Mouse (Mus musculus) heart, adult 8-10 months (tissue): ENCODE measurements around the gene Nav3. TPM values are rescaled to one million over a fixed set of nuclear protein-coding genes. Genes with fewer than 3 reads are reported as not detected.

Source experiments
- DNase-seq: peaks from one replicate; pipeline ENCODE4 v3.0.0; 2022; ENCODE audit warnings: low spot score
- total RNA-seq, 4 experiments: library from RNA; stranded (reverse); gene quantifications; 2 replicates each; pipeline ENCODE4 v1.2.4; 2022

The Nav3 gene
- total RNA-seq, 4 experiments from 2014 or later, result 2.4 to 4.8 (median 3.4) TPM

DNA sequence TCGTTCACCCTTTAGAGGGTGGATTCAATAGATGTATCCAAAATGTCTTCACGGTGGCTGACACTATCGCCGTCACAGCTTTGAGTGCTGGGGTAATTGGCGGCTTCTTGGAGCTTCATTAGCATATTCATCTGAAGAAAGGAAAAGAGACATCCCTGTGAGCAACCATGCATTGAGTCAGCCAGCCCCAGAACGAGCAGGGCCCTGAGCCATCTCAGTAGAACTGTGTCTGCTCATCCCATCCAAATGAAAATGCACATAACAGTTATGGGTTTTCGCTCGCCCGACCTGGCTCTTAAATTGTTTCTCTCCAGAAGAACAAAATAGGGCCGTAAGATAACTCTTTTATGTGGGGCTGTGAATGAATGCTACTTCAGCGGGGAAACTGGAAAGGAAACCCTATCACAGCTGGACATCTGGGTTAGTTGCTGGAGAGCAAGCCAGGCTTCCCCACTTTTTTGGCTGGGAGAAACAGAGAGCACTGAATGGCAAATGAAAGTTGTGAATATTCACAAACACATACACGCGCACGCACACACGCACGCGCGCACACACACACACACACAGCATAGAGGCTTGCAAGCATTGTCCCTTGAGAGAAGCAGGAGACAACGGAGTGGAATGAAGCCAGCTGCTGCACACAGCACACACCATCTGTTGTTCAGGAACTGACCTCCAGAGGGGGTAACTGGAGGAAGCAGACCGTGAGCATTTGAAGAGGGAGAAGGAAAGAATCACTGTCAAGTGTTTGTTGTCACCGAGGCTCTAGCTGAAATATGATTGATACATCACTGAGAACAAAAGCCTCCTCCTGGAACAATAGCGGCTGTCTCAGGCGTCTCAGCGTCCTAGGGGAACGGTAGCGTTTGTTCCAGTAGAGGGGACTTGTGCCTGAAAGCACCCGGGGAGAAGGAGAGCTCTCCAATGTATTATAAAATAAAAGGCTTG, 771.6 kb downstream of the Nav3 start:
- DNase-seq, result peak; percentile 17

DNA sequence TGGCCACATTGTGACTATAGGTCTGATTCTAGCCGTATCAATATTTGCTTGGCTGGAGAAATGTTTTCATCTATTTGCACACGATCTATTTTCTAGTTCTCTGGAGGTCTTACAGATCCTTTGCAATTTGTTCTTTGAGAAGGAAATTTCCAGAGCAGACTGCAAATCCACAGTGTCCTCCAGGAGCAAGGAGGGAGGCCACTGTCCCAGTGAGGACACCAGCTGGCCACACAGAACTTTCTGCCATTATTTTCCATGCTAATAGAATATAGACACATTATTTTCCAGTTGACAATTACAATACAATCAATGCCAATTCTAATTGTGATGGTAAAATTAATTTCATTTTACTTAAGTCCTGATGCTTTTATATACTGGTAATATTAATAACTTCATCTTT, 783.1 kb downstream of the Nav3 start:
- DNase-seq, result no peak

DNA sequence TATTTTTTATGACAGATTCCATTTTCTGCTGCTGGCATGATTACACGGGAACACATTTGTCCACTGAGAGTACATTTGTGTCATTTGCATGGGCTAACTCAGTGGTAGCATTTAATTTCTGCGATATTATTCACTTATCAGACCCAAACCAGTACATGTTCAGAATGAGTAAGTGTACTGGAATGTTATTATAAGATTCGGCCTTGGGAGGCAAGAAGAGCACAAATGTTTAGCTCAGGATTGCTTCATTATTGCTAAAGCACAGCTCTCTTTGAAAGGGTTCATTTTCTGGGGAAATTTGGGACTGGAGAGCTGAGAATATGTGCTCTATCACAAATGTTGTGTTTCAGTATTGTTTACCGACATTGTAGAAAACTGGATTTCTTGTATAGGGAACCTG, 788.6 kb downstream of the Nav3 start:
- no peak for DNase-seq

DNA sequence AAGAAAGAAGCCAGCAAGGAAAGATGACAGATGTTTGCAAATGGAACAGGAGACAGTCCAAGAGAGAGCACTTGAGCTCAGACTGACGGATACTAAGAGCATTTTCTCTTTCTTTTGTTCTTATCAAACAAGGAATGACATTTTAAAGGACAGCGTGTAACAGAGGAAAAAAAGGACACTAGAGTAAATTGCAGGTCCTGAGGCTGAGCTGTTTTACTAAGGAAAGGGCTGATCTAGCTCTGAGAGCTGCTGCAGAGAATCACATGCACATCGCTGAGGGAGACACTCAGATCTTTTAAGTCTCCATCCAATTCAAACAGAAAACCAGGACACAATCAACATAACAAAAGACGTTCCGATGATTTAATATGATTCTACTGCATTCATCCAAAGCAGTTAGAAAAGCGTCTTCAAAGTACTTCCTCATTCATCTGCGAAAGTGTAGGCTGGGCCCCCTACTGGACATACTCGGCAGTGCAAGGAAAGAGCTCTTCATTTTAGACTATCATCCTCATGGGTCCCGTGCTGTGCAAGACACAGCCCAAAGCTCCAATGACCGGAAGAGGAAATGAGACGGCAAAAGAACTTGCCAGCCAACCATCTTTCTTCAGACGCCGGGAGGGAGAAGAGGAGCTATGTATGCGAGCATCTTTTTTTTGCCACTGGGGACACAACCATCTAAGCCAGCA, 791.2 kb downstream of the Nav3 start:
- DNase-seq, result peak; percentile 13

DNA sequence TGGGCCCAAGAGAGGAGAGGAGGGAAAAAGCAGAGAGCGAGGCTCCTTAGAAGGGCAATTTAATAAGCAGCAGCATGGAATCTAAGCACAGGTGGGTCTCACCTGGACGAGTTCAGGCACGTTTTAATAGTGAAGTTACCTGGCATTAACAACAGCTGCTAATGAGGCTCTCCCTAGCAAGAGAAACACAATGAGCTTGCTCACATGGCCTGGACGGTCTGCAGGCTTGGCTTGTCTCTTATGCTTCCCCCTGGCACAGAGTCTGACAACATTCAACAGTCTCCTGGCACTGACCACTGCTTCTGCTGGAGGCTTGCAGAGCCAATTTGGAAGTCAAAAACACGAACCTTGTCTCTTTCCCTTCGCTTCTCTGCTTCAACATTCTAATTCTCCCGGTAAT, 804.5 kb downstream of the Nav3 start:
- DNase-seq, result no peak

DNA sequence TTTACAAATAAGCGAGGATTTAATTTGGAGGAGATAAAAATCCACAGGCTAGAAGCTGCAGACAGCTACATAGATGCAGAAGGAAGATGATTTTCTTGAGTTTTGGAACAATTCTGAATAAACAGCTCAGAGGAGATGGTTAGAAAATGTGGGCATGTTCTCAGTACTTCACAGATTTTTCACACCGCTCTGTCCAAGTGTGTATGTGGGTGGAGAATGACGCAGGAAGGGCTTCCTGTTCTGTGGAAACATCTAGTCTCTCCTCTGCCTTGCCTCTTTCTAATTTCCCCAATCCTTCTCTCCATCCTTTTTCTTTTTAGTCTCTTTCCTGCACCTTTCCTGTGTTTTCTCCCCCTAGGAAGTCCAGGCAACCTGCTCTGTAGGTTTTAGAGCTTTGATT, 812.4 kb downstream of the Nav3 start:
- DNase-seq, result no peak

DNA sequence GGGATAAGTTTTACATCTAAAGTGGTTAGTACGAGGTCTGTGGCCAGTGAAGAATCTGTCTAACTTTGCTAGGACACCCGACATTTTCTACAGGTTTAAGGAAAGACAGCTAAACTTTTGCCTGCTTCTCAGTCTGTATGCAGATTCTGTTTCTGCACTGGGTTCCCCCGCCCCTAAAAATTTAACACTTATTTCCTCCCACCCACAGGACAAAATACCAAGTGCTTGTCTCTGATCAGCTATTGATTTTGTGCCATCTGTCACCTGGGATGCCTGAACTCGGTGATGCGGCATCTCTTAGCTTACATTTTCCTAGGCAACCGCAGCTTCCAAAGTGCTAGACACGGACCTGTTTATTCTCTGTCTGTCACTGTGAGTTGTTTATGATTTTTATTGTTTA, 814.2 kb downstream of the Nav3 start:
- DNase-seq, result no peak

DNA sequence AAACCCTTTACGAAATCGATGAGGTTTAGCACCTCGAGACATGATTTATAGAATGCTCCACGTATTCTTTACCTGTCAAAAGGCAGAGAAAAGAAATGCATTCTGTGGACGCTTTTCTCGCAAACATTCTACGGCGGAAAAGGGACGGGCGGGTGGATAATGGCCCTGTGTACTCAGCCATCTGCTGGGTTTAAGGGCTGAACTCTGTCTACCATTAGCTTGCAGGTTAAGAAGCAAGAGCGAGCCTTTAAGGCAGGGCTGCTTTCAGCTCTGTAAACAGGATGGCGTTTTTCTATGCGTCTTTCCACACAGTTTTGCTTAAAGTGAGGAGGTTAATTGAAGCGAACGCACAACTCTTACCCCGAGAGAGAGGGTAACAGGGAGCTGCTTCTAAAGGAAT, 818.3 kb downstream of the Nav3 start:
- no peak for DNase-seq
